Mouse (Mus musculus) megakaryocyte, embryonic 14.5 days (primary cell): ENCODE measurements around the gene Olfr430. TPM values are rescaled to one million over a fixed set of nuclear protein-coding genes. Genes with fewer than 3 reads are reported as not detected.
"Not testable (repeated sequence)": the region's sequence is repeated elsewhere in the genome, so short reads cannot be mapped to it uniquely, and the experiment has no call there.

Experiments used
- H3K27me3 ChIP-seq: replicated peaks from 2 replicates; pipeline ENCODE3; 2012; ENCODE audit warnings: inconsistent platforms
- H3K36me3 ChIP-seq: replicated peaks from 2 replicates; pipeline ENCODE3; 2012; ENCODE audit warnings: low read length, inconsistent platforms, mixed read lengths
- H3K4me1 ChIP-seq: 2 replicates; pipeline ENCODE4 v1.6.1; 2012; ENCODE audit warnings: inconsistent platforms
- H3K4me3 ChIP-seq: replicated peaks from 2 replicates; pipeline ENCODE3; 2012; ENCODE audit warnings: moderate library complexity, mild to moderate bottlenecking, inconsistent platforms
- H3K9me3 ChIP-seq: 2 replicates; pipeline ENCODE4 v1.6.1; 2012; ENCODE audit warnings: inconsistent platforms
- FLI1 ChIP-seq: IDR thresholded peaks from 2 replicates; pipeline ENCODE4 v1.6.1; 2012; ENCODE audit warnings: low read length, inconsistent platforms, mixed read lengths
- GATA1 ChIP-seq: IDR thresholded peaks from 3 replicates; pipeline ENCODE4 v1.6.1; 2012; ENCODE audit warnings: mixed read lengths, low read length, inconsistent platforms, borderline replicate concordance
- polyA plus RNA-seq: library from polyadenylated mRNA; stranded (reverse); fragments of >175 nt; gene quantifications from 2 replicates; pipeline ENCODE4 v1.2.3, GENCODE M21; 2012; ENCODE audit warnings: low replicate concordance; ENCODE audit not compliant: insufficient read depth

Gene Olfr430
- polyA plus RNA-seq = not detected in 2 replicates

DNA sequence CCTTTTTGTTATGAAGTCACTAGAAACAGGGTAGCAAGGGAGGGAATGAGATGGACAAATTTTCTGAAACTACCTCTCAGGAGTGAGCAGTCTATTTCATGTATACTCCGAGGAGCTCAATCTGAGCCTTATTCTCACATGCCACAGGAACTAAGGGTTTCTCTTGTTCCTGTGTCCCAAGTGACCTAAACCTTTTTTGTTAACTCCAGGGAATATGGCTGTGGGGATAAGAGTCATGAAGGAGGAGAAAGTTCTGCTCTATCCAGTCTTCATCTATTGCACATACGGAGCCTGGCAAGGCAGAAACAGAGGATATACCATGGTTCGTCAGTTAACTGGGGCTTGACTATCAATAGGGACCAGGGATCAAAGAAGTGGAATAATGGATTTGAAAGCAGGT is at the start of gene Olfr430:
Gene Olfr430 (plus strand): TSS at position 301 of the 400 bp plus-strand sequence.
- TF ChIP-seq FLI1 (no peak), GATA1 (no peak)
- H3K4me3 ChIP-seq = no peak within 1 kb of the TSS
- no peaks in the 10 kb centered on the region for H3K36me3 ChIP-seq
- H3K27me3 ChIP-seq = no peaks in the 10 kb centered on the region
- H3K9me3 ChIP-seq = no peaks in the 10 kb centered on the region
- no peaks in the 10 kb centered on the region for H3K4me1 ChIP-seq

GRCm38 (mm10) chr1:174031698-174032097 is 34.7 kb upstream of the Olfr430 start, which contains the start of gene Ifi205:
TSS of gene Ifi205 (minus strand) at chr1:174031810.
- no peaks in the 10 kb centered on the region for H3K9me3 ChIP-seq
- no peaks in the 10 kb centered on the region for H3K27me3 ChIP-seq

DNA sequence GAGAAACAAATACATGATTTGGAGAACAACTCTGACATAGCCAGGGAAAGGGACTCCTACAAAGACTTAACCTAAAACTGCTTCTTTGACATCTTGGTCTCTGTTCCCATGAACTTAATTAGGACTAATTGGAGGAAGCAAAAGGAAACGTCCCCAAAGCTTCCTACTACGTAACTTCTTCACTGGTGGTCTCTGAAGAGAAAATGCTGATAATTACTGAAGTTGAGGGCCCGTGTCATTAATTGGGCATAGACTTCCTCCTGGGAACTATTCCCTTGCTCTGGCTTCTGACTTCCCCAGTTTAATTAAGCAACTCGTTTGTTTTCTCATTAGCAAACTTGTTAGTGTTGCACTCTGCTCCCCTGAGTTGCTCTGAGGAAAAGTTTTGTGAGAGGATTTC is 30.6 kb upstream of the Olfr430 start:
- Histone ChIP-seq H3K4me3 (no peak overlapping the region), H3K27me3 (no peaks in the 10 kb centered on the region), H3K36me3 (no peaks in the 10 kb centered on the region), H3K4me1 (no peaks in the 10 kb centered on the region), H3K9me3 (no peaks in the 10 kb centered on the region)
- TF ChIP-seq FLI1 (no peak), GATA1 (no peak)

More at GRCm38 (mm10) chr1:174031698-174032097, 34.7 kb upstream of the Olfr430 start, which contains the start of gene Ifi205:
- no peak for TF ChIP-seq GATA1
- TF ChIP-seq FLI1 = no peak
- Histone ChIP-seq H3K36me3 (no peaks in the 10 kb centered on the region), H3K4me1 (no peaks in the 10 kb centered on the region), H3K4me3 (no peak within 1 kb of the TSS)

DNA sequence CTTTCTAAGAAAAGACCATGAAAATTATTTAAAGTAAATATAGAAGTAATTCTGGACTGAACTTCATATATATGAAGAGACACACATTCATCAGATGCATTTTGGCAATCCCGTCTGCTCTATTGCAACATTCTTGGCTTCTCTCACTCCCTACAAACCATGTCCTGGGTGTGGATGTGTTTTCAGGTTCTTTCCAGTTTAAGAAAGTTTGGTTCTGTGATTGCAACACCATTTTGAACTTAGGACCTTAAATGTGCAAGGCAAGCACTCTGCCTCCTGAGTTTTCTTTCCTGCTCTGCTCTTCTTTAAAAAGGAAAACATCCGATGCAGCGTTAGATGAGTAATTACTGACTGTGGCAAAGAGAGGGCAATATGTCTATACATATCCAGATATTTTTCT is 27.9 kb upstream of the Olfr430 start:
- no peak overlapping the region for H3K4me3 ChIP-seq

DNA sequence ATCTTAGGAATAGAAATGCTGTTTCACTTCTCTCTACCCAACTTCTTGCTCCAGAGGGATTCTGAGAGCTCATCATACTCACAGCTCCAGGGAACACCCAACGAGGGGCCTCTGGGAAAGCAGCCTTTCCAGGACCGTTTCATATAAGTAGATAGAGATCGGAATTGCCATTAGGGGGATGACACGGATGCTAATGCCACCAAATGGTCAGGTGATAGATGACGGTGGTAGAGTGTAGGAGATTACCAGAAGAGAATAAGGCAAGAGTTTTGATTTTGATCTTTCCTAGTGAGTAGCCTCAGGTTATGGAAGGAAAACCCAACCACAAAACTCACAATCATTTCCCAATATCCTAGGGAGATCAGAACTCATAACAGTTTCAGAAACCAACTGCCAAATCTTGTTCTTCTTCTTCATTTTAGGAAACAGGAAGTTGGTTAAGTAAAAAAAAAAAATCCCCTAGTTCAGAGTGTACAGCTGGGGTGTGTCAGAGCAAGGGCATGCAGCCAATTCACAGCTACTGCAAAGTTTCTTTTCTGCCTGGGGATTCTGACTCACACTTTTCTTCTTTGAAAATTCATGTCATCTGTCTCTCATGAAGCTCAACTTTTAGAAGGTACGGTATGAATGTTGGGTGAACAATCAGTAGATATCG is 25.8 kb upstream of the Olfr430 start, which contains the start of gene Olfr433:
Gene Olfr433 (plus strand): TSS at position 183 of the 655 bp plus-strand sequence.
- no peaks in the 10 kb centered on the region for H3K9me3 ChIP-seq
- no peak within 1 kb of the TSS for H3K4me3 ChIP-seq
- no peak for TF ChIP-seq GATA1
- TF ChIP-seq FLI1 = no peak
- peaks cover 4% of the 10 kb centered on the region; the same call in 1 of the 2 replicates for H3K4me1 ChIP-seq
- H3K27me3 ChIP-seq = no peaks in the 10 kb centered on the region
- no peaks in the 10 kb centered on the region for H3K36me3 ChIP-seq

More for the DNA sequence above, 27.9 kb upstream of the Olfr430 start:
- TF ChIP-seq GATA1 = no peak
- TF ChIP-seq FLI1 = no peak
- Histone ChIP-seq H3K36me3 (no peaks in the 10 kb centered on the region), H3K4me1 (peaks cover 4% of the 10 kb centered on the region; the same call in 1 of the 2 replicates), H3K9me3 (no peaks in the 10 kb centered on the region), H3K27me3 (no peaks in the 10 kb centered on the region)

DNA sequence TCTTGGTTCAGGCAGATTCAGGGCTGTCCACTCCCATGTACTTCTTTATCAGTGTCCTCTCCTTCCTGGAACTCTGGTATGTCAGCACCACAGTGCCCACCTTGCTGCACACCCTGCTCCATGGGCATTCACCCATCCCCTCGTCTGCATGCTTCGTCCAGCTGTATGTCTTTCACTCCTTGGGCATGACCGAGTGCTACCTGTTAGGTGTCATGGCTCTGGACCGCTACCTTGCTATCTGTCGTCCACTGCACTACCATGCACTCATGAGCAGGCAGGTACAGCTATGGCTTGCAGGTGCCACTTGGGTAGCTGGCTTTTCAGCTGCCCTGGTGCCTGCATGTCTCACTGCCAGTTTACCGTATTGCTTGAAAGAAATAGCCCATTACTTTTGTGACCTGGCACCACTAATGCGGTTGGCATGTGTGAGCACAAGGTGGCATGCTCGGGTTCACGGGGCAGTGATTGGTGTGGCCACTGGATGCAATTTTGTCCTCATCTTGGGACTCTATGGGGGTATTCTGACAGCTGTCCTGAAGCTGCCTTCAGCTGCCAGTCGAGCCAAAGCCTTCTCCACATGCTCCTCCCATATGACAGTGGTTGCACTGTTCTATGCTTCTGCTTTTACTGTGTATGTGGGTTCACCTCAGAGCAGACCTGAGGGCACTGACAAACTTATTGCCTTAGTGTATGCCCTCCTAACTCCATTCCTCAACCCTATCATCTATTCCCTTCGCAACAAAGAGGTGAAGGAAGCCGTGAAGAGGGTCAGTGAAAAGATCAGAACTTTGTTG is 24.1 kb upstream of the Olfr430 start:
- not testable (repeated sequence) for H3K4me3 ChIP-seq, H3K36me3 ChIP-seq

DNA sequence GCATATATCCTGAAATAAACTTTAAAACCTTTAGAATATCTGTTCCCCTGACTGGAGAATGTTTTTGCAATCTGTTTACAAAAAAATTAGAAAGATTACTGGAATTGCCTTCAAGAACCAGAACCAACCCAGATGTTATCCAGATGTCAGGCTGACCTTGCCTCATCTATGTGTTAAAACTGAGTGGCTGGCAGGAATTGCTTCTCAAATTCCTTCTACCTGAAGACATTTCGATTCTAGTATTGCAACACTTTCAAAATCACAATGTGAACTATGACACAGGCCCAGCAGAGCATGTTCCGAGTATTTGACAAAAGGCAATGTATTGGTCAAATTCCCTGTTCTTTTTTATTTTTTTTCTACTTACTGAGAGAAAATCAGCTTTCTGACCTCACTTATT is 22.0 kb upstream of the Olfr430 start:
- Histone ChIP-seq H3K36me3 (no peaks in the 10 kb centered on the region), H3K9me3 (no peaks in the 10 kb centered on the region), H3K4me1 (peaks cover 4% of the 10 kb centered on the region; the same call in 1 of the 2 replicates), H3K27me3 (no peaks in the 10 kb centered on the region), H3K4me3 (no peak overlapping the region)
- TF ChIP-seq FLI1 (no peak), GATA1 (no peak)

More for the DNA sequence above, 24.1 kb upstream of the Olfr430 start:
- H3K27me3 ChIP-seq, H3K9me3 ChIP-seq, H3K4me1 ChIP-seq: not testable (repeated sequence)

DNA sequence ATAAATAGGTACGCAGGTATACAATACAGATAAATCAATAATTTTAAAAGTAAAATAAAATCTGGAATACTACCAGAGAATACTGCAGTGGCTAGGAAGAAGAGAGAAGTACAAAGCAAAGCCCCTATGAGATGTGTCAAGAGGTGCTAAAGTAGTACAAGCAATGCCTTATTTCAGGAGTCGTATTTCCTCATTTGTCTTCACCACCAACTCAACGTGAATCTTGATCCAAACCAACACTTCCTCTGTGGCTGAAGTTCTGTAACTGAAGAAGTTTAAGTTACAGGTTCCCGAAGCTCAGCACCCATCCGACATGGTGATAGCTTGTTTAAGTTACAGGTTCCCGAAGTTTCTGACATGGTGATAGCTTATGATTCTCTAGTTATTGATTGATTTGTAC is 18.2 kb upstream of the Olfr430 start:
- H3K4me3 ChIP-seq, H3K4me1 ChIP-seq, H3K36me3 ChIP-seq, H3K27me3 ChIP-seq, H3K9me3 ChIP-seq: not testable (repeated sequence)

- Histone ChIP-seq H3K36me3 (no peaks in the 10 kb centered on the region), H3K27me3 (no peaks in the 10 kb centered on the region), H3K9me3 (no peaks in the 10 kb centered on the region), H3K4me3 (no peak within 1 kb of the TSS), H3K4me1 (no peaks in the 10 kb centered on the region)
- TF ChIP-seq FLI1 (no peak), GATA1 (no peak)
These were observed 17.5 kb upstream of the Olfr430 start, which contains the start of gene Olfr432 for GRCm38 (mm10) chr1:174048893-174049292. TSS of gene Olfr432 (plus strand) at chr1:174049205.

GRCm38 (mm10) chr1:174049357-174049756 is 17.0 kb upstream of the Olfr430 start:
- H3K4me3 ChIP-seq, H3K9me3 ChIP-seq, H3K27me3 ChIP-seq, H3K36me3 ChIP-seq, H3K4me1 ChIP-seq: not testable (repeated sequence)
